Mouse (Mus musculus): ENCODE results near the gene Spaca6.
A peak's percentile ranks its signal among the peaks of the same experiment; 100 is the strongest.
"Not testable (repeated sequence)": the region's sequence is repeated elsewhere in the genome, so short reads cannot be mapped to it uniquely, and the experiment has no call there.

Spaca6 gene

DNA sequence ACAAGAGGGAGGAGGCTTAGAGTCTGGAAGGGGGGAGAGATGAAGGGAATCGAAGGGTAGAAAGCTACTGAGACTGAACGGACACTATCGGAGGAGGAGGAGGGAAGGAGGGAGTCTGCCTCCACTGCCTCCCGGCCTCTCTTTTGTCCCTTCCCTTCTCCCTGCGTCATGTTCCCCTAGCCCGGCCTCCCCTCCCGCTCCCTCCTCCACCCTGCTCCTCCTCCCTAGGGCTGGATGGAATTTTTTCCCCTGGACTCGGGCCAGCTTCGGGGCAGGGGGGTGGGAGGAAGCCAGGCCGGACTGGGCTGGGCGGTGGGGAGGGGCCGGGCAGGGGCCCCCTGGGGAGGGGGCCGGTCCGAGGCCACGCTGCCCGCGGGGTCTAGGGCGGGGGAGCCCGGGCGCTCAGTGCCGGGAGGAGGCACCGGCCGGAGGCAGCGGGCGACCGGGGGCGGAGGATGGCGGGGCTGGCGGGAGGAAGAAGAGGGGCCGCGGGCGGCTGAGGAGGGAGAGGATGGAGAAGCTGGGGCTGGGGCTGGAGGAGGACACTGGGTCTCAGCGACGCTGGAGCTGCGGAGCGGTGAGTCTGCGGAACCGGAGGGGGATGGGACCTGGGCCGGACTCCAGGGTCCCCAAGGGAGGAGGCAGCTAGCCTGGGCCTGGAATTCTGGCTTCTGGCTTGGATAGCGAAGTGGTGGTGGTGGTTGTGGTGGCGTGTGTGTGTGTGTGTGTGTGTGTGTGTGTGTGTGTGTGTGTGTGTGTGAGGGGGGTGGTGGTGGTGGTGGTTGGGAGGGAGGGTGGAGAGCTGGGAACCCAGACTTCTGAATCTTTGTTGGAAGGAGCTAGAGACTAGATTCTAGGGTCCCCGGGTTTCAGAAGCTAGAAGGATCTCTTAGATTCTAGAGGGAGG is at the start of gene Spaca6:
Gene Spaca6, plus strand, starts transcription at position 408 of the 907 bp plus-strand sequence.
- DNase-seq: peak; percentile 93

DNA sequence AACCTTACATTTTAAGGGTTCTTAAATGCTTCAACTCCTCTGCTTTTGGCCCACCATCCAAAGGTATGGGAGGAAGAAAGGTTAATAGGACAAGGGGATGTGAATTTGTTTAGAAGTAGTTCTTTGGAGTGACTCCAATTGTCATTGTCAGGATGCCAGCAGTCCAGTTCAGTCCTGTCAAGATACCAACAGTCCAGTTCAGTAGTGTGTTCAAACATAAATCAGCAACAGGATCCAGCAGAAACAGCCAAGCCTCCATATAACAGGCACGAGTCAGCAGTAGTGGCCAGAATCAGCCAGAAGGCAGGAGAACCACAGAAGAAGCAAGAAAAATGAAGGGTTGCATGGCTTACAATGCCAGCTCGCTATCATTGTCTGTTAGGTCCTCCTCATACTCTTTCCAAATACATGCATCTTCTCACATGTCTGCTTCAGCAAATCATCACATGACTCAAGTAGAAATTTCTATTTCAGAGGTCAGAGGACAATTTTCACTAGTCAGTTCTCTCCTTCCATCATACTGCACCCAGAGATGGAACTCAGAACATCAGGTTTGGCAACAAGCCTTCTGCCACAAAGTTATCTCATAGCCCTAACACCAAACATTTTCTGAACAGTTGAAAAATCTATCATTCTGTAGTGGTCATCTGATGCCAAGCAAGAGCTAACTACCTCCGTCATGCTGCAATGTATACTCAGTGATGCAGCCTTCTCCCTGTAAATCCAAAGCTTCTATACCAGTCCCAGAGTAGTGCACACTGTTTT is 35.9 kb upstream of the Spaca6 start:
- no peak for DNase-seq

DNA sequence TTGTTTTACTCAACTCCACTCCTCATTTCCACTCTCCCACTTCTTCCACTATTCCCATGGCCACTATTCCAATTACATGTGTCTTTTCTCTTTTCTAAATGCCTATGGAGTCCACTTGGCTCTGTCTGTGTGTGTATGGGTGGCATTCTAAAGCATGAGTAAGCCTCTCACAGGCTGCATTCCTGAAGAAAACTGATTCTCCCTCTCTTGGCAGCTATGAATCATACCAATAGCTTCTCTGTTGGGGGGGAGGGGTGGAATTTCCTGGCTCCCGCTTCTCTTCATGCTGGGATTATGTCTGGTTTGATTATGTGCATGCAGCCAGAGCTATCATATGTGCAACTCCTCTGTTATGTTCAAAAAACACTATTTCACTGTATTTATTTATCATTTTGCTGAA is 34.4 kb upstream of the Spaca6 start:
- peak; percentile 6 for DNase-seq

DNA sequence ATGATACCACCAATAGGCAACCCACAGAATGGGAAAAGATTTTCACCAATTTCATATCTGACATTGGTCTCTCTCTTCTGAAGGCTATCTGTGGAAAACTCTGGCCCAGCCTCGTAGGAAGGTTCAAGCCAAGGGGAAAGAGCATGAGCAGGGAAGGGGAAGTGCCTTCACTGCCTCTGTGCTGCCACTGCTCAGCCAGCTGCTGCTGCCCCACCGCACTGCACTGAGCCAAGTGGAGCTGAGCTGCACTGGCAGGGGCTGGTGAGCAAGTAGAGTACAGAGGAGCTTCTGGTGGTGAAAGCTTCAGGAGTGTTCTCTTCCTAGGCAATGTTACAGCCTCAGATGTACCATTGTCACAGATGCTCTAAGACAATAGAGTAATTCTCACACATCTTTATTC is 31.4 kb upstream of the Spaca6 start:
- DNase-seq: no peak

DNA sequence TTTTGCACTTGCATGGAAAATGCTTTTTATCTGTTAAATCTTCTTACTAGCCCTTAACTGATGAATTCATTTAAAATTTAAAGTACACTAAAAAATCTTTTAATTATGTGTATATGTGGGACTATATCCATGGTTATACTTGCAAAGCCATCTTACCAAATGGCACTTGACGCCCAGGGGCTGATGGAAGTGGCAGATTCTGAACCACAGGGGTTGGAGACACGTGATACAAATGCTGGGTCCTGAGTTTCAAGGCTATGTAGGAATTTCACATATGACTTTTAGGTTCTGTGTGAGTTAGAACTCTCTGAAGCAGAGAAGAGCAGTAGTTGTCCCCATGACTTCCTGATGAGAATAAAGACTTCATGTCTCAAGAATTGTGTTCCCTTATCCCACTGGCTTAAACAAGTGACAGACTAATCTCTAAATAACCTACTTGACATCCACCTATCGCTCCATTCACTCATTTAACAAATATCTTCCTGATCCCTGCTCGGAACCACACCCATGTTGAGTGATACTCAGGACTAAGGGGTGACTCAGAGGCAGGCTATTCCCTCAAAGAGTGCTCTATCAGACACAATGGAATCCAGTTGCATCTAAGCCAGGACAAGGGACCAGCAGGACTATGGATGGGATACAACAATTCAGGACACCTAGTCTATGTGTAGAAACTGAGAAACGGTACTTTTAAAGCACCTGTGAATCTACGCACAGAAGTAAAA is 3.2 kb upstream of the Spaca6 start:
- DNase-seq: no peak

DNA sequence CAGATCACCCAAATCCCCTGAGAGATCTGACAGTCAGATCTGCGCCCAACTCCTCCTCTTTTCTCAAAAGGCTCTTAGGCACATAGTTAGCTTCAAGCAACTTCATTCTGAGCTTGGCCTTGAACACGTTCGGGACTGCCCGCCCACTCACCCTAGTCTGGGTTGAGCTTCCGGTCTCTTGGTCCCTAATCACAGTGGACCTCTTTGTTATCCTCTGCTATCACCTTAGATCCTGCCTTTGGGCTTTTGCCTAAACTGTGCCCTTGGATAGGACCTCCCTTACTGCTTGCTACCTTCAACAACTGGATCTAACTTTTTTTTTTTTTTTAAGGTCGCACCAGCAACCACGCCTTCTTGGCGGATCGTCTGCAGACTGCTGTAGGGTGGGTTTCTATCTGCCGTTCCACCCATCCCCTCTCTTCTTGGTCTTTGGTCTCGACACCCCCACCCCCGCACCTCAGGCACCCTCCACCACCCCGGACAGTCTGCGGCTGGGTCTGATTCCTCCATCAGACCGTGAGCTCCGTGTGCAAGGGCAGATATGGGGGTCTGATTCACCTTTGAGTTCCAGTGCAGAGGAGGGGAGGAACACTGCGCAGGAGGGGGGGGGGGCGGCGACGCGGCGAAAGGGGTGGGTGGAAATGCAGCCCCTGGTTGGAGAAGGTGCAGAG is 902 bp upstream of the Spaca6 start:
- DNase-seq: peak; percentile 63

DNA sequence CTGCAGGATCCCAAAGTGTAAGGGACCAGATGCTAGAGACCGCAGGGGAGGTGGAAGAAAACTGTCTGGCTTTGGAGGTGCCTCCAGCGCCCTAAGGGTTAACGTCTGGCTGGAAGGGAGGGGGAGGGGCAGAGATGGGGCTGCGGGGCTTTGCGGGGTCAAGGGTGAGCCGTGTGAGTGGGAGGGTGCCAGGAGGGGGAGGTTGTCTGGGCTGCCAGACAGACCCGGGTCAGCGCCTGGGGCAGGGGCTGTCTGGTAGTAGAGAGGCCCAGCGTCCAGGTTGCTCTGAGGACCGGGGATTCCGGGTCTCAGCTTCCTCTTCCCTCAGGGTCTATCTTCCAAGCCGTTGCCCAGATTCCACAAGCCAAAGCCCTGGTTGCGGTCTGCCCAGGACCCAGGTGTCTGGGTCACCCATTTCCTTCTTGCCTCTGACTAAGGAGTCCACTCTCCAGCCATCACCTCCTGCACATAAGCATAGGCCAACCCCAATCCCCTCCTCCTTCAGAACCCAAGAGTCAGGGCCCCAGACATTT is 766 bp downstream of the Spaca6 start:
- peak; percentile 75 for DNase-seq

DNA sequence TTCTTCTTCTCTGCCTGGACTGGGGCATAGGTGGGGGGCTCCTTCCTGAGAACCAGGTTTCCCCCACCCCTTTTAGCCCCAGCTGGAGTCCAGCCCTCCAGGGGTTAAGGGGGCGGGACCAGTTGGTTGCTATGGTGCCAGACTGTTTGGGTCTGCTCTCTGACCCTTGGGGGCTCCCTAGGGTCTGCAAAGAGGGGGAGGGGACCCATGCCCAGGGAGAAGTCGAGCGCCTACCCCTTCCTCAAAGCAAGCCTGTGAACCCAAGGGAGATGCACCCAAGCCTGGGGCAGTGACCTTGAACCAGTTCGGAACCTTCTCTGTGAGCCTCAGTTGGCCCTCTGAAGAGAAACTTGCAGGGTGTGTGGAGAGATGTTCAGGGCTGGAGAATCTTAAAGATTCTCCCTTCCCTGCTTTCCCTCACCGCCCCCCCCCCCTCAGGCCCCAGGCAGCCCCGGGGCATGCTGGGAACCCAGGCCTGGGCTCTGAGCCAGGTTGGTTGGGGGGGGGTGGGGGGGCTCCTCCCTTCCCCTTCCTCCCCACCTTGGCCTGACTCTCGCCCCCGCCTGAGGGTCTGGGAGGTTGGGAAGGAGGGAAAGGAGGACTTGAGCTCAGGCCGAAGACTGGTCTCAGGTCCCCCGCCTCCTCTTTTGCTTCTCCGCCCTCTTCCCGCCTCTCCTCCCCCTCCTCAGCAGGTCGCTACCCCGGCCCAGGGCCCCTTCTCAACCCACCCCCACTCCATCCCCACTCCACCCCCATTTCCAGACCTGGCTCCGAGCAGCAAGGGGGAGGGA is 1.4 kb downstream of the Spaca6 start:
- DNase-seq: peak; percentile 58

DNA sequence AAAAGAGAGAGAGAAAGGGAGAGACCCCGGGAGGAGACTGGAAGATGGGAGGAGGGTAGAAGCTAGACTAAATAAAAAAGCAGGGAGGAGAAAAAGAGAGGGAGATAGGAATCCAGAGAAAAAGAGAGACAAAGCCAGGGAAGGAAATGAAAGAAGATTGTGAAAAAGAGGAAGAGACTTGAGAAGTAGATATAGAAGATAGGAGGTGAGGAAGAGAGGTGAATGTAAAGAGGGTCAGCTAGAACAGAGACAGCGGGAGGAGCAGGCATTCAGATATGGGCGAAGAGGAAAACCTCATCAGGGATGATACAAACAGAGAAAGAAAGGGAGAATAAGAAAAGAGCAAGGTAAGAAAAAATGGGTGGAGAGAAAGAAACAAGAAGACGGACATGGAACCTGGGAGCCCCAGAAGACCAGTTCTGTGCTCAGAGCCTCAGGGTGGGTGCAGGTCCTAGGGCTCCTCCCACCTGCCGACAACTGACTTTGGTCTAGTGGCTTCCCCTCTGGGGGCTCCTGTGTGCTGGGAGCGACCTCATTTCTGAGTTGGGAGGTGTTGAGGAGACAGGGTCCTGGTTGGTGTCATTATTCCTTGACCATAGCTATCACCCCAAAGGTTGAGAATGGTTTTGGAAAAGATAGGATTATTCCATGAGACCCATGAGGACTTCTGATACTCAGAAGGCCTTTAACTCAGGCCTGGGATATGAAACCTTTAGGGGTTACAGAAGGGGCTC is 2.3 kb downstream of the Spaca6 start:
- no peak for DNase-seq

DNA sequence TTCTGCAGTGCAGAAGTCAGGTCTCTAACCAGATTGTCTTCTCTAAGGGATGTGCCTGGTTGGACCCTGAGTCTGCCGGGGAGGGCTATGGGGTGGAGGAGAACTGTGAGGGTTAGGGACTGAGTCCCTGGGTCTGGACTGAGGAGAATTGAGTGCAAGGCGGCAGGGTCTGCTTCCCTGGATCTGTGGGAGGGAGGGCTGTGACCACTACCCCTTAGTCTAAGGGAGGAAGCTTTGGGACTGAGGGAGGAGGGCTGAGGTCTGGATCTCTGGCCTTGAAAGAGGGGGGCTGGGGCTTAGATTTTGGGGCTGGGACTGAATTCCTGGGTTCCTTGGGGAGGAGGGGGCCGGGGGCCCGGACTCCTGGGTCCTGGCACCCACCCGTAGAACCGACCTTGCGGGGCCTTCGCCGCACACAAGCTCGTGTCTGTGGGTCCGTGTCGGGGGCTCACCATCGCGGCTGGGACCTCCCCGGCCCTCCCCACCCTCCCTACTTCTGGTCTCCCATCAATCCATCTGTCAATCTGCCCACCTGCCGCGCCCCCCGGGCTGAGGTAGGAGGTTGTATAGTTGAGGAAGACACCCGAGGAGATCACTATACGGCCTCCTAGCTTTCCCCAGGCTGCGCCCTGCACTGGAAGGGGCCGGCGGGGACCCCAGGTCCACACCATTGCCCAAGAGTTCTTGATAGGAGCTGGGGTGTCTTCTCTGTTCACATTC is 3.0 kb downstream of the Spaca6 start:
- DNase-seq: no peak

DNA sequence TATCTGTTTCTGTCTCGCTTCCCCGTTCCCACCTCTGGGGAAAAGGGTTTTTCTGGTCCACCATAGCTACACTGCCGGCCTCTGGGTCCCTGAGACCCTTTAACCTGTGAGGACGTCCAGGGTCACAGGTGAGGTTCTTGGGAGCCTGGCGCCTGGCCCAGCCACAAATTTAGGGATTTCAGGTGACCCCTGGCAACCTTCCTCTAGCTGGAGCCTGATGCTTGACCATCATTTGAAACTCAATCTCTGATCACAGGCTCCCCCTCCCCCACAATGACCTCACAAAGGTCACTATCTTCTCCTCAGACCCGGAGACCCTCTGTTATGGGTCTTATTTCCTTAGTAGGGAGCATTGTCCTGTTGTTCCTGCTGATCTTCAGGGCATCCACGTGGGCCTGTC is 3.8 kb downstream of the Spaca6 start:
- DNase-seq: no peak

DNA sequence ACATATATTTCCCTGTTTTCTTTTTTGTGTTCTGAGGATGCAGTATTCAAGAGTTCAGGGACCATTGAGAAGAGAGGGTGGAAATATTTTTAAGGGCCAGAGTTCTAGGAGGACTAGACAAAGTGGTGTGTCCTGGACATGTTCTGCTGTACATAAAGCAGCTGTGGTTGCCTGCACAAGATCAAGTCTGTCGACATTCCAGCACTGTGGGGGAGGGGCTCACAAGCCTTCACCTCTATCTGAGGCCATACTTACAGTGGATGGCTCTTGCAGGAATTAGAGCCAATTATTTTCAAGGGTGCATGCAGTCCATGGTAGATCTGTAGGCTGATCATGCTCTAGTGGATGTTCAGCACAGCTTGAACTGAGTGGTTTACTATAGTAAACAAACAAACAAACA is 7.9 kb downstream of the Spaca6 start:
- DNase-seq: no peak

DNA sequence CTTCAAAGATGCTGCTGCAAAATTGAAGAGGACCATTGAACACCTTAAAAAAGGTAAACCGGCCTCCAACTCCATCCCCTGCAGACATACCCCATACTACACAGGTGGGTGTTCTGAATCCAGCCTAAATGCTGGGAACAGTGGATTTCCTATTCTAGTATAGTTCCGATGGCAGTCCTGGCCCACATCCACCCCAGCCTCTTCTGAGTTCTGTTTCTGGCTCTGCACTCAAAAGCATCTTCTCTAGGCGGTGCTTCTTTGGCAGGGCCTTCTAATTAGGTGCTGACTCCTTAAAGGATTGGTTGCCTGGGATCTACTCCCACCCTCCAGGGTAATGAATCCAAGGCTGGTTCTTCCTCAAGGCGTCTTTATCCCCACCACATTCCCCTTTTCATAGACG is 9.1 kb downstream of the Spaca6 start:
- DNase-seq: no peak

DNA sequence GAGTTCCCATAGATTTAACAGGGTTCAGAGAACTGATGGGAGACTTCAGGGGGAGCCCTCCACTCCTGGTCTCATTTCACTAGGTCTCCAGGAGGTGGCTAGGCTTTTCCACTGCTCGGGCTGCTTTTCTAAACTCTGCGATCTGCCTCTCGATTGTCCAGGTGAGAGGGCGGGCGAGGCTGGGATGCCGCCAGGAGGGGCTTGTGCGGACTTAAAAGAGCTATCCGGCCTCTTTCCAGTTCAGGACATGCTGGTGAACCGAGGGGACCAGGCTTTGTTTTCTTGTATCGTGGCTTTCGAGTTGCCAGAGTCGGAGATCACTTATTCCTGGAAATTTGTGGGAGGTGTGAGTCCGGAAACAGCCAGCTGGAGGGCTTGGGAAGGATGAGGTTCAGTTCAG is 10.5 kb downstream of the Spaca6 start:
- DNase-seq: peak; percentile 49

DNA sequence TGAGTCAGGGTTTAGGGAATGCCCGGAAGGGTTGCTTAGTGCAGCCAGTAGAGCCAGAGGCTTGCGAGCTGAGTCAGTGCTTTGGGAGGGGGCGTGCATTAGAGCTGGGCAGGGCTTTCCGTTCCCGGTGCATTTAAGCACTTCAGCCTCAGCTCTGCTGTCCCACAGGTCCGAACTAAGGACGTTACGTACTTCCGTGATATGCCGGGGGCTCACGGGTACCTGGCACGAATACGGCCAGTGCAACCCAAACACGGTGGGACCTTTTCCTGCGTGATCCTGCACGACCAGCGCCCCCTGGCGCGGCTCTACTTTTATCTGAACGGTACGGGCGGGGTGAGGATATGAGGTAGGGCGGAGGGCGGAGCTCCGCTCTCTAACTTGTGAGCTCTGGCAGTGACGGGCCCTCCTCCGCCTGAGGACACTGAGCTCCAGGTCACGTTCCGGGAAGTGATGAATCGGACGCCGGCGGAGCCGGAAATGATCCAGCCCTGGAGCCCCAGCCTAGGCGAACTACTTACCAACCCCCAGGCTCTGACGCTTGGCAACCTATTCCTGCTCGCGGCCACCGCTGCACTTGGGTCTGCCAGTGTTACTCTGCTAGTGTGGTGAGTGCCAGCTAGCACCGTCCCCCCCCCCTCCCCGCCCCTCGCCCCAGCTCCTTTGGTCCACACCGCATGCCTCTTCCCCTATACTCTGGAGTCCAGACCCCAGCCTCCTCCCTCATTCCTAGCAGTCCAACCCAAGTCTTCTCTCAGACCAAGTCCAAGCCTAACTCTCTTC is 11.2 kb downstream of the Spaca6 start:
- DNase-seq: peak; percentile 96

DNA sequence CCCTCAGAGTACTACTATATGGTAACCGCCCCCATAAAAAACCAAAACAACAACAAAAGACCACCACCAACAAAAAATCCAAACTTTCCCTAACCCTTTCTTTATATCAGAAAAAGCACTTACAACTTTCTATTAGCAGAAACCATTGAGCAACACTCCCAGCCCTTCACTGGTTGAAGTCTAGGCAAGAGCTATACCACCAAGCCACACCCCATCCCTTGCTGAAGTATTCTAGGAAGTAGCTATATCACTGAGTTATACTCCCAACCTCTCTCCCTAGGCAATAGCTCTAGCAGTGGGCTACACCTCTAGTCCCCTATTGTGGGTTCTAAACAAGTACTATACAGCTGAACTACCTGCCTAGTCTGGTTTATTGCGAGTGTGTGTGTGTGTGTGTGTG is 12.3 kb downstream of the Spaca6 start:
- DNase-seq: no peak

DNA sequence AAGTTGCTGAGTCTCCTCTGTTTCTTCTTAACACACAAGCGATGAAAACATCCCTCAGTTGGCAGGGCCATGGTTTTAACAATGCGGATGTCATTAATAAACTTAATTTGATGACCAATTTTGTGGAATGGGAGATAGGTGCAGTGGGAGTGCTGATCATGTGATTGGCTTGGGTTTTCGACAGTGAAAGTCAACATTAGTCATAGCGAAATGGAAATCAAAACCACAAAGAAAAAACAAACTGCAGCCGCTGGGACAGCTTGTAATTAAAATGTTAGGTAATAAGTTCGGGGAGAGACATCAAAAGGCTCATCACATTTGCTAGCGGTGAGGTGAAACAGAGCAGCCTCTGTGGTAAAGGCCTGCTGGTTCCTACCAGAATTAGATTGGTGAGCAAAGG is 13.8 kb downstream of the Spaca6 start:
- no peak for DNase-seq

DNA sequence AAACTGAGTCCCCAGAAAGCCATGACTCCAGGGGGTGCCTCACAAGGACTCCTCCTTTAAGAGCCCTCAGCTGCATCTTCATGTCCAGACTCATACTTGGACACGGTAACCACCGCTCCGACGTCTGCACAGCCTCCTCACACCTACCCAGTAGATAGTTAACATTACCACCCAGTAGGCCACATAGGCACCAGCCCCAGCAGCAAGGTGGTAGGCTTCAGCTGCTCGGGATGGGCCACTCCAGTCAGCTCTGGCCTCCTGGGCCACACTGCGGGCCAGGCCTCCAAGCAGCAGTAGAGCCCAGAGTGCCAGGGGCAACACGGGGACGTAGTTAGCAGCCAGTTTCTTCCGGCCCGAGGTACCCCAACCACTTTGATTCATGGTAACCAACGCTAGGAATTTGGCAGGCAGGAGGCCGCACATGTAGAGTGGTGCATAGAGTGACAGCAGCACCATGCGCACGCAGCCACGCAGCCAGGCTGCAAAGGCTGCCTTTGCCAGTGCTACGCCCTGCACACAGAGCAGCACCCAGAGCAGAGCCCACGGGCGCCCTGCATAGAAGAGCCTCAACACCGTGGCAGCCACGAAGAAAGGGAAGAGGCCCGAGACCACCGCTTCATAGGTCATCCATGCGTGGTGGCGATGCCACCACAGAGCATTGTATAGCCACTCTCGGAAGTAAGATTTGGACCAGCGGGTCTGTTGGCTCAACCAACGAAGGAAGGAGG is 16.7 kb downstream of the Spaca6 start:
- DNase-seq: no peak

DNA sequence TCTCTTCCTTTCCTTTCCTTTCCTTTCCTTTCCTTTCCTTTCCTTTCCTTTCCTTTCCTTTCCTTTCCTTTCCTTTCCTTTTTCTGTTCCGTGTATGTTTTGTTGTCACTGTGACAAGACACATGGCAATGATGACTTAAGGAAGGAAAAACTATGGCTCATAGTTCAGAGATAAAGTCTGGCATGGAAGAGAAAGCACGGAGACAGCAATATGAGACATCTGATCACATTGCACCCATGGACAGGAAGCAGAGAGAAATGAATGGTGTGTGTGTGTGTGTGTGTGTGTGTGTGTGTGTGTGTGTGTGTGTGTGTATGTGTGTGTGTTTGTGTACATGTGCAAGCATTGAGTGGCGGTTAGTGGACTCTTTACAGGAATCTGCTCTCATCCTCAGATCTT is 17.6 kb downstream of the Spaca6 start:
- not testable (repeated sequence) for DNase-seq

Measured in cerebellum, adult 11 months (tissue).